Mouse (Mus musculus): ENCODE results near the gene Cel. TPM values are rescaled to one million over a fixed set of nuclear protein-coding genes. Genes with fewer than 3 reads are reported as not detected.
A peak's percentile ranks its signal among the peaks of the same experiment; 100 is the strongest.

Gene Cel
- polyA plus RNA-seq, 1 experiment: 0.49 TPM

DNA sequence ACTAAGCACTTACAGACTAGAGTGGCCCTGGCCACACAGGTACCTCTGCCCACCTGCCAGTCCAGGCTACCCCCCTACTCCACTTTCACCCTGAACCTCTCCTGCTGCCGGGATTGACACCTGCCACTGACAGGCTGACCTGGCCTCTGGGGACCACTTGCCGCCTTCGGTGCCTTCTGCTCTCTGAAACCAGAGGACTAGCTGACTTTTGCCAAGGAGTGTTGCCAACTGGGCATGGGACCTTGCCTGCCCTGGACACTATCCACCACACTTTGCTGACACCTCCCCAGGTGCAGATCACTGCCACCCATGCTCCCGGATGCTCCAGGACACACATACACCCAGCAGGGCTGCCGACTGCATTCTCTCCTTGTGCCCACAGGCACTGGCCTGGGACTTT lies 10.9 kb downstream of the Cel start:
- TF ChIP-seq CTCF (IDR thresholded peaks at IDR 0.05; ENCODE audit: borderline replicate concordance, control insufficient read depth, extremely low read depth, insufficient read depth, low read length, poor library complexity): no peak
- TF ChIP-seq POLR2A (IDR thresholded peaks at IDR 0.05; ENCODE audit: control insufficient read depth, extremely low read depth, insufficient read depth, low read length, poor library complexity): no peak
- H3K4me1 ChIP-seq (replicated peaks; ENCODE audit: control insufficient read depth, insufficient read depth, low read length): no peaks in the 10 kb centered on the region
- WGBS: 96% methylated on average over 5 of the region's 5 CpGs
- H3K27ac ChIP-seq (ENCODE audit: control insufficient read depth, insufficient read depth, low read length): no peak overlapping the region
- H3K4me3 ChIP-seq (ENCODE audit: control insufficient read depth, insufficient read depth, low read length): no peak overlapping the region
- no peaks in the 10 kb centered on the region for H3K36me3 ChIP-seq (ENCODE audit: control insufficient read depth, insufficient read depth, low read length)
- no peaks in the 10 kb centered on the region for H3K27me3 ChIP-seq (ENCODE audit: control insufficient read depth, insufficient read depth, low read length)
- no peak for DNase-seq

DNA sequence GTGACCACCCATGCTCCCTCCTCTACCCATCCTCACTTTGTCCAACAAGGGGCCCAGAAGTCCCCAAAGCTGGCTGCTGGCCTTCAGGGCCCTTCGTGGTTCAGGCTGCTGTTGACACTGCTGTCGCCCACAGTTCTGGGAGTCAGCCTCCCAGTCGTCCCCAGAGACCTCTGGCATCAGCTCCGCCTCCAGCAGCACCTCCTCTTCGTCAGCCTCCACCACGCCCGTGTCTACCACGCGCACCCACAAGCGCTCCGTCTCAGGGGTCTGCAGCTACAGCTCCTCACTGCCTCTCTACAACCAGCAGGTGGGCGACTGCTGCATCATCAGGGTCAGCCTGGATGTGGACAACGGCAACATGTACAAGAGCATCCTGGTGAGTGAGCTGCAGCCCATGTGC lies 14.0 kb downstream of the Cel start:
- DNase-seq: no peak
- Histone ChIP-seq H3K4me1 (replicated peaks; ENCODE audit: control insufficient read depth, insufficient read depth, low read length) (peaks cover 21% of the 10 kb centered on the region), H3K27ac (ENCODE audit: control insufficient read depth, insufficient read depth, low read length) (no peak overlapping the region), H3K36me3 (ENCODE audit: control insufficient read depth, insufficient read depth, low read length) (no peaks in the 10 kb centered on the region), H3K4me3 (ENCODE audit: control insufficient read depth, insufficient read depth, low read length) (no peak overlapping the region), H3K27me3 (ENCODE audit: control insufficient read depth, insufficient read depth, low read length) (no peaks in the 10 kb centered on the region)
- TF ChIP-seq POLR2A (IDR thresholded peaks at IDR 0.05; ENCODE audit: control insufficient read depth, extremely low read depth, insufficient read depth, low read length, poor library complexity) (no peak), CTCF (IDR thresholded peaks at IDR 0.05; ENCODE audit: borderline replicate concordance, control insufficient read depth, extremely low read depth, insufficient read depth, low read length, poor library complexity) (no peak)
- WGBS: 94% methylated on average over 13 of the region's 13 CpGs

DNA sequence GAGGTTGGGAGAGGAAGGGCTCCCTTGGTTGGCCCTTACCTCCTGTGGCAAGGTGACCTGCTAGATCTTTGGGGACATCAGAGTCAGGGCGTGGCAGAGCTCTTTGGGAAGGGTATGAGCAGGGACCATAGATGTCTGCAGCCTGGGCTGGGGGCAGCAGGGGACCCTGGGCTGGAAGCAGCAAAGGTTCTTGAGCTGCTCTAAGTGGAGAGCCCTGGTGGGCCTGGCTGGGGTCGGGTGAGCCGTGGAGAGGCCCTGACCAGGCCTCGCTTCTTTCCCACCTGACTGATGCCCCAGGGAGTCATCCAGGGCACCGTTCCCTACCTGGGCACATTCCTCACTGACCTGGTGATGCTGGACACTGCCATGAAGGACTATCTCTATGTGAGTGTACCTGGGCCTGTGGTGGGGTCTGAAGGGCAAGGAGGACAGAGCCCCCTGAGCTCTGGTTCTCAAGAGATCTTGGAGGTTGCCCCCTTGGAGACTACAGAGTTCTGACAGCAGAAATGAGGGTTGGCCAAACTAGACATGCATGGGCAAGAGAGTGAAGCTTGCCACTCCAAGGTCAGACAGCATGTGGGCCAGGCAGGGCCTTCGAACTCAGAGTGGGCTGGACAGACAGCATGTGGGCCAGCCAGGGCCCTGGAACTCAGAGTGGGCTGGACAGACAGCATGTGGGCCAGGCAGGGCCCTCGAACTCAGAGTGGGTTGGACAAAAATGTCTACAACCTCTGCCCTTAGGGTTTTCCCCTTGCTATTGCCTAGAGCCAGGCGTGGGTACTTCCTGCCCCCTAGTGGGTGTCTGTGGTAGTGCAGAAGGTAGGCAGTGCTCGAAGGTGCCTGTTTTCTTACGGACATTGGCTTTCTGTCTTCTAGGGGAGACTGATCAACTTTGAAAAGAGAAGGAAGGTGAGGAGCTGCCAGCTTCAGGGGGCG lies 15.7 kb downstream of the Cel start:
- Histone ChIP-seq H3K27me3 (ENCODE audit: control insufficient read depth, insufficient read depth, low read length) (no peaks in the 10 kb centered on the region), H3K36me3 (ENCODE audit: control insufficient read depth, insufficient read depth, low read length) (no peaks in the 10 kb centered on the region), H3K27ac (ENCODE audit: control insufficient read depth, insufficient read depth, low read length) (no peak overlapping the region), H3K4me1 (replicated peaks; ENCODE audit: control insufficient read depth, insufficient read depth, low read length) (peaks cover 21% of the 10 kb centered on the region), H3K4me3 (ENCODE audit: control insufficient read depth, insufficient read depth, low read length) (no peak overlapping the region)
- TF ChIP-seq POLR2A (IDR thresholded peaks at IDR 0.05; ENCODE audit: control insufficient read depth, extremely low read depth, insufficient read depth, low read length, poor library complexity) (no peak), CTCF (IDR thresholded peaks at IDR 0.05; ENCODE audit: borderline replicate concordance, control insufficient read depth, extremely low read depth, insufficient read depth, low read length, poor library complexity) (peak; percentile 80)
- WGBS: 61% methylated on average over 11 of the region's 11 CpGs
- DNase-seq: peak; percentile 87

DNA sequence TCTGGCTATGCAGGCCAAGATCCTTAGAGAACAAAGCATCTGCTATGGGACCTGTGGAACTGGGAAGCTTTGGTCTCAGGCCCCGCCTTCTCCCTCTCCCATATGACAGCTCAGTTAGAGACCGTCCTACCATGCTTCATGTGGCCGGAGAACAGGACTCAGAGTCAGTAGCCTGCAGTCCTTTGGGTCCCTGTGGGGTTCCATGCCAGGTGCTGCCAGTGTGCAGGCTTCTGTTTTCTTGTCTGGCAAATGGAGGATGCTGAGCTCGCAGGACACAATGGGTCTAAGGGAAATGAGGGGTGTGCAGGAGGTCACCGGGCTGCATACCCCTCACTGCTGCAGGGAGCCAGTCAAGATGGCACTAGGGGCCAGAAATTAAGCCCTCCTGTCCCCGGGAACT lies 16.6 kb downstream of the Cel start:
- Histone ChIP-seq H3K4me1 (replicated peaks; ENCODE audit: control insufficient read depth, insufficient read depth, low read length) (peaks cover 21% of the 10 kb centered on the region), H3K27me3 (ENCODE audit: control insufficient read depth, insufficient read depth, low read length) (no peaks in the 10 kb centered on the region), H3K4me3 (ENCODE audit: control insufficient read depth, insufficient read depth, low read length) (no peak overlapping the region), H3K27ac (ENCODE audit: control insufficient read depth, insufficient read depth, low read length) (no peak overlapping the region), H3K36me3 (ENCODE audit: control insufficient read depth, insufficient read depth, low read length) (no peaks in the 10 kb centered on the region)
- TF ChIP-seq CTCF (IDR thresholded peaks at IDR 0.05; ENCODE audit: borderline replicate concordance, control insufficient read depth, extremely low read depth, insufficient read depth, low read length, poor library complexity) (no peak), POLR2A (IDR thresholded peaks at IDR 0.05; ENCODE audit: control insufficient read depth, extremely low read depth, insufficient read depth, low read length, poor library complexity) (no peak)
- 75% methylated on average over 6 of the region's 6 CpGs for WGBS
- no peak for DNase-seq

DNA sequence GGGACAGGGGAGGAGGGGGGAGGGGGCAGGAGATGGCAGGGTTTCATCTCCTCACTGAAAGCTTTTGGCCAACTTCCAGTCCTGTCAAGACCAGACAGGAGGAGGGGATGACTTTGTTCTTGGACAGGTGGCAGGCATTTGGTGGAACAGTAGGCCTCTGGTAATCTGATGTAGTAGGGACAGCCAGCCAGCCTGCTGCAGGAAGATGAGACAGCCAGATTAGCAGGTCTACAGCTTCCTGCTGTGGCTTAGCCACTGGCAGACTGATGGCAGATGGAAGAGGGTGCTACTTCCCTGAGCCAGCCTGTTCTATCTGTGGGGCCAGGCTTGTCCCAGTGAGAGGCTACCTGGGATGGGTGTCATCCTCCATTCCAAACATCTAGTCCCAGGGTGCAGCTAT lies 17.2 kb downstream of the Cel start:
- H3K27me3 ChIP-seq (ENCODE audit: control insufficient read depth, insufficient read depth, low read length): no peaks in the 10 kb centered on the region
- H3K4me3 ChIP-seq (ENCODE audit: control insufficient read depth, insufficient read depth, low read length): no peak overlapping the region
- DNase-seq: no peak
- no peaks in the 10 kb centered on the region for H3K36me3 ChIP-seq (ENCODE audit: control insufficient read depth, insufficient read depth, low read length)
- peaks cover 21% of the 10 kb centered on the region for H3K4me1 ChIP-seq (replicated peaks; ENCODE audit: control insufficient read depth, insufficient read depth, low read length)
- TF ChIP-seq CTCF (IDR thresholded peaks at IDR 0.05; ENCODE audit: borderline replicate concordance, control insufficient read depth, extremely low read depth, insufficient read depth, low read length, poor library complexity) (no peak), POLR2A (IDR thresholded peaks at IDR 0.05; ENCODE audit: control insufficient read depth, extremely low read depth, insufficient read depth, low read length, poor library complexity) (no peak)
- H3K27ac ChIP-seq (ENCODE audit: control insufficient read depth, insufficient read depth, low read length): no peak overlapping the region

DNA sequence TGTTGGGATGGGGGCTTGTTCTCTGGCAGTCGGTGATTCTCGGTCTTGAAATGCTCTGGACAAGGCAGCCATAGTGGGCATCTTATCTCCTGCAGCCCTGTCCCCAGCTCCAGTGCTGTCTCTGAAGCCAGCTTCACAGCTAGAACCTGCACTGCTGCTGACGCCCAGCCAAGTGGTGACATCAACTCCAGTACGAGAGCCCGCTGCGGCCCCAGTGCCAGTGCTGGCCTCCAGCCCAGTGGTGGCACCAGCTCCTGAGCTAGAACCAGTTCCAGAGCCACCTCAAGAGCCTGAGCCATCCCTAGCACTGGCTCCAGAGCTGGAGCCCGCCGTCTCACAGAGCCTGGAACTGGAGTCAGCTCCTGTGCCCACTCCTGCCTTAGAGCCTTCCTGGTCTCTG lies 19.3 kb downstream of the Cel start:
- Histone ChIP-seq H3K27me3 (ENCODE audit: control insufficient read depth, insufficient read depth, low read length) (no peaks in the 10 kb centered on the region), H3K27ac (ENCODE audit: control insufficient read depth, insufficient read depth, low read length) (no peak overlapping the region), H3K4me1 (replicated peaks; ENCODE audit: control insufficient read depth, insufficient read depth, low read length) (peaks cover 40% of the 10 kb centered on the region), H3K4me3 (ENCODE audit: control insufficient read depth, insufficient read depth, low read length) (no peak overlapping the region), H3K36me3 (ENCODE audit: control insufficient read depth, insufficient read depth, low read length) (no peaks in the 10 kb centered on the region)
- 92% methylated on average over 8 of the region's 8 CpGs for WGBS
- no peak for DNase-seq
- TF ChIP-seq POLR2A (IDR thresholded peaks at IDR 0.05; ENCODE audit: control insufficient read depth, extremely low read depth, insufficient read depth, low read length, poor library complexity): no peak
- TF ChIP-seq CTCF (IDR thresholded peaks at IDR 0.05; ENCODE audit: borderline replicate concordance, control insufficient read depth, extremely low read depth, insufficient read depth, low read length, poor library complexity): no peak
